Mouse (Mus musculus) G1E (cell line): ENCODE measurements around the gene Atp6ap2. TPM values are rescaled to one million over a fixed set of nuclear protein-coding genes. Genes with fewer than 3 reads are reported as not detected.

Experiments
- ATAC-seq: 2 replicates; pipeline ENCODE4 v1.8.0; 2016; ENCODE audit warnings: mild to moderate bottlenecking; ENCODE audit not compliant: insufficient number of reproducible peaks, poor library complexity, low FRiP score, severe bottlenecking; ENCODE audit errors: extremely low read depth
- DNase-seq: peaks from one replicate; pipeline ENCODE4 v3.0.0; 2012; ENCODE audit warnings: low spot score
- H3K27me3 ChIP-seq: 2 replicates; pipeline ENCODE4 v1.6.1; 2012; ENCODE audit warnings: mild to moderate bottlenecking, low read length, inconsistent platforms; ENCODE audit not compliant: insufficient read depth
- H3K36me3 ChIP-seq: replicated peaks from 2 replicates; pipeline ENCODE3; 2012; ENCODE audit warnings: mild to moderate bottlenecking, inconsistent platforms
- H3K4me1 ChIP-seq: 2 replicates; pipeline ENCODE4 v1.6.1; 2012; ENCODE audit warnings: low read depth, low read length, inconsistent platforms, mixed read lengths; ENCODE audit not compliant: insufficient read depth
- H3K4me3 ChIP-seq: 2 replicates; pipeline ENCODE4 v1.5.1; 2012; ENCODE audit warnings: low read depth, mild to moderate bottlenecking, inconsistent platforms, low read length, moderate library complexity, mixed read lengths
- H3K9me3 ChIP-seq: replicated peaks from 2 replicates; pipeline ENCODE4 v1.6.1; 2012; ENCODE audit warnings: inconsistent platforms
- CTCF ChIP-seq: IDR thresholded peaks from 2 replicates; pipeline ENCODE4 v1.5.1; 2012; ENCODE audit warnings: low read depth, low read length, inconsistent platforms, mixed read lengths
- GATA1 ChIP-seq: IDR thresholded peaks from 2 replicates; pipeline ENCODE4 v1.6.1; 2012; ENCODE audit warnings: borderline replicate concordance, low read length, inconsistent platforms, mixed read lengths
- GATA2 ChIP-seq: IDR thresholded peaks from 2 replicates; pipeline ENCODE4 v1.6.1; 2012; ENCODE audit warnings: low read depth, low read length, inconsistent platforms, borderline replicate concordance
- POLR2AphosphoS5 ChIP-seq: IDR thresholded peaks from 2 replicates; pipeline ENCODE4 v1.6.1; 2012; ENCODE audit warnings: low read depth, low read length, inconsistent platforms; ENCODE audit not compliant: insufficient replicate concordance
- TAL1 ChIP-seq: conservative IDR thresholded peaks from 2 replicates; pipeline ENCODE4 v1.6.1; 2012; ENCODE audit warnings: low read depth, low read length, inconsistent platforms, mixed read lengths
- polyA plus RNA-seq: library from polyadenylated mRNA; stranded (reverse); fragments of >175 nt; gene quantifications from 2 replicates; pipeline ENCODE4 v1.2.3, GENCODE M21; 2012
- total RNA-seq, 2 experiments: library from RNA; stranded (forward) in 1 of 2; stranded (reverse) in 1 of 2; fragments of 200-1000 nt in 1 of 2; fragments of >200 nt in 1 of 2; fragmentation: Nextera tagmentation in 1 of 2; gene quantifications; 2 replicates each; pipeline ENCODE4 v1.2.3; 2014 to 2017

The Atp6ap2 gene
- total RNA-seq (2014; fragmentation: Nextera tagmentation) (54.0 and 56.2 TPM in 2 replicates), total RNA-seq (2017) (122 and 137 TPM in 2 replicates), polyA plus RNA-seq (0.90 and 1.5 TPM in 2 replicates)

DNA sequence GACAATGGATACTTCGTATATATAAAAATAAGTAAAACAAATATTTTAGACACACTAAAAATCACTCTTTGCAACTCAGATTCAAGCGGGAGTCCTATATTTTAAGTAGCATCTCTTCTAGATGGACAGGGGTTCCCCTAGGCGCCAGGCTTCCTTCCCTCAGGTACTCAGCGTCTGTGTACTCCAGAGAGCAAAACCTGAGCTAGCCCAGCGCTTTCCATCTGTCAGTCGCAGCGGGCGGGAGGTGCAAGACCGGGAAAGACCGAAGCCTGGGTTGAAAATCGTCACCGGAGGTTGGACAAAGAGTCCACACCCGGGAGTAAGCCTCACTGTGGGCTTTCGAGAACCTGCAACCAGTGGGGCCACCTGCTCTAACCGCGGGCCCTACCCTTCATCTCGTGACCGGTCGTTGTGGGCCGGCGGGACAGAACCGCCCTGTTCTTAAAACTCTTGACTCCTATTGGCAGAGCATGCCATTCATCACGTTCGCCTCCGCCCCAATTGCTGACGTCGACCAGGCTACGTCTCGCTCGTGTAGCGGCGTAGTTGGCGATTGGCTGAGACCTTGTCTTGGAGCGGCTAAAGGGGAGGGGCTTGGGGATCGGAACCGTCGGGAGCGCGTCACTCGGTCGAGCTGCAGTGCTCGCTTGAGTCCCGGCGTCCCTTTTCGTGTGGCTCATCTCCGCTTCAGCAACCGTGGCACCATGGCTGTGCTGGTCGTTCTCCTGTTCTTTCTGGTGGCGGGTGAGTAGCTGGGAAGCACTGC is at the start of gene Atp6ap2:
Gene Atp6ap2 (plus strand): TSS at position 610 of the 766 bp plus-strand sequence.
- peak; percentile 79 for DNase-seq
- peaks cover 23% of the 10 kb centered on the region for H3K4me1 ChIP-seq
- peaks cover 27% of the 10 kb centered on the region for H3K36me3 ChIP-seq
- H3K4me3 ChIP-seq: peak within 1 kb of the TSS; percentile 77
- 0 out of 2 replicates have a peak, but pooled peaks cover 2% of the 10 kb centered on the region for H3K27me3 ChIP-seq
- TF ChIP-seq GATA1: no peak
- TF ChIP-seq TAL1: no peak
- no peak for TF ChIP-seq CTCF
- no peak for TF ChIP-seq GATA2
- no peak for TF ChIP-seq POLR2AphosphoS5
- H3K9me3 ChIP-seq: no peaks in the 10 kb centered on the region
- peak; percentile 98 for ATAC-seq

DNA sequence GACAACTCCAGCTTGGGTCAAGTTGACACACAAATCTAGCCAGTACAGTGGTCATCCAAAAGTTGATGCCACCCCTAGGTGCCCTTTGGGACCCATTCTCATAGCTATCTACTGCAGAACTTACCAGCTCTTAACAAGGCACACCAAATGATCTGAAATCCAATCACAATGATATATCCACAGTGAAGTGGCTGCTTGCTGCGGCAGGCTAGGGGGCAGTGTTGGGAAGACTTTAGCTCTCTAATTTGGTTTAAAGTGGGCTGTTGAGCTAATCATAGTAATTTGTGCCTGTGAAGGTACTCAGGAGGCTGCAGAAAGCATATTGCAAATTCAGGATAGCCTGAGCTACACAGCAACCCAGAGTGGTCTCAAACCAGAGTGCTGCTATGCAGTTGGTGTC is 43.2 kb upstream of the Atp6ap2 start:
- no peaks in the 10 kb centered on the region for H3K27me3 ChIP-seq
- ATAC-seq (no peak), DNase-seq (no peak)
- no peak for TF ChIP-seq TAL1
- no peak for TF ChIP-seq GATA1
- H3K4me3 ChIP-seq: no peak overlapping the region
- H3K36me3 ChIP-seq: no peaks in the 10 kb centered on the region
- peaks cover 5% of the 10 kb centered on the region; the same call in 1 of the 2 replicates for H3K4me1 ChIP-seq
- H3K9me3 ChIP-seq: no peaks in the 10 kb centered on the region

DNA sequence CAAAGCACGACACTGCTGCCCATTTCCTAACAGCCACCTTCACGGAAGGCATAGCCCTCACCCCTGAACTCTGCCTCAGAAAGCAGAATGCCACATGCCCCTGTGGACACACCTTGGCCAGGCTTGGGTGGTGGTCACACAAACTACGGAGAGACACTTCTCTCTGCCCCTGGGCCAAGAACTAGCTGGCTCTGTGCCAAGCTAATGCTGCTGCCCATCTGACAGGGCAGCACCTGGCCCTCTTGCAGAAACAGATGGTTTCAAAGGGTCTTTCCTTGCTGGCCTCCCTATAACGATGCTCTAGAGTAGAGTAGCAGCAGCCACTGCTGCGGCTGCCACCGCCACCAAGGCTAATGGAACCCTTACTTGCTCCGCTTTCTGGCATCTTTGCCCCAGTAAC is 30.5 kb upstream of the Atp6ap2 start:
- no peaks in the 10 kb centered on the region for H3K36me3 ChIP-seq
- no peak overlapping the region for H3K4me3 ChIP-seq
- H3K4me1 ChIP-seq: no peaks in the 10 kb centered on the region
- H3K27me3 ChIP-seq: peaks cover 2% of the 10 kb centered on the region; the same call in 1 of the 2 replicates
- DNase-seq: no peak
- ATAC-seq: no peak
- TF ChIP-seq POLR2AphosphoS5 (no peak), CTCF (no peak), TAL1 (no peak), GATA2 (no peak), GATA1 (no peak)
- H3K9me3 ChIP-seq: no peaks in the 10 kb centered on the region

DNA sequence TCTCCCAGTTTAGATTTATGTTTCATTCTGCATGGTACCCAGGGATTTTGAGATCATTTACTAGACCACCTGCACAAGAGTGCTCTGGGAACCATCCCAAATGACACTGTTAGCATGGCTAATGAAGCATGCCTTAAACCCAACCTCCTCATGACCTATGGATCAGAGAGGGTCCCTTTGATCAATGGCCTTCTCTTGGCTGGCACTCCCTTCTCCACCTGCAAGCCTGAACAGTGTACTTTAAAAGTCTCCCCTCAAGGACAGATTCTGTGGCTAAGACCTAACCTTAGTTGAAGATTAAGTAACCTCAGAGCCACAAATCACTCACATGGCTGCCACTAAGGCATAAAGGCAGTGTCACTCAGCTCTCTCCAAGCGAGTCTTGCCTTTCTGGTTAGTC is 16.2 kb upstream of the Atp6ap2 start:
- peaks cover 10% of the 10 kb centered on the region; the same call in 1 of the 2 replicates for H3K4me1 ChIP-seq

DNA sequence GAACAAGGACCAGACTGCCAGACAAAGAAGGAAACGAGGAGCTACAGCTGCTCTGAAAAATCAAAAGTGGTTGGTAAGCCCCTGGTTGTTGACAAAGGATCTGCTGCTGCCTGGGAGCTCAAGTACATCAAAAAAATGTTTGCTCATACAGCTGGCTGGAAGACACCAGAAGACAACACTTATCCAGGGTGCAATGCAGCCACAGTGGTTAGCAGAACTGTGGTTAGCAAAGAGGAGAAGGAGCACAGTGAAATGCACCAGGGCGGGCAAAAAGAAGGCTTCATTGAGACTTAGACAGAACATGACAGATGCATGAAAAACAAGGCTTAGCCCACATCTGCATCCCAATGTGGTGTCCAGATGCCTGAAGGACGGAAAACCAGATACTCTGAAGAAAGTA is 9.7 kb upstream of the Atp6ap2 start:
- H3K27me3 ChIP-seq: 0 out of 2 replicates have a peak, but pooled peaks cover 2% of the 10 kb centered on the region
- peaks cover 17% of the 10 kb centered on the region for H3K4me1 ChIP-seq
- DNase-seq: no peak
- peak; percentile 34; the same call in 1 of the 2 replicates for ATAC-seq
- H3K36me3 ChIP-seq: no peaks in the 10 kb centered on the region
- TF ChIP-seq GATA1: no peak
- TF ChIP-seq GATA2: no peak
- TF ChIP-seq TAL1: no peak
- no peak for TF ChIP-seq POLR2AphosphoS5
- TF ChIP-seq CTCF: no peak
- no peaks in the 10 kb centered on the region for H3K9me3 ChIP-seq
- no peak overlapping the region for H3K4me3 ChIP-seq

More for the DNA sequence above, 16.2 kb upstream of the Atp6ap2 start:
- Histone ChIP-seq H3K36me3 (no peaks in the 10 kb centered on the region), H3K27me3 (no peaks in the 10 kb centered on the region), H3K9me3 (no peaks in the 10 kb centered on the region), H3K4me3 (no peak overlapping the region)
- no peak for DNase-seq
- TF ChIP-seq GATA2 (no peak), TAL1 (no peak), GATA1 (no peak), POLR2AphosphoS5 (no peak), CTCF (no peak)
- ATAC-seq: no peak

DNA sequence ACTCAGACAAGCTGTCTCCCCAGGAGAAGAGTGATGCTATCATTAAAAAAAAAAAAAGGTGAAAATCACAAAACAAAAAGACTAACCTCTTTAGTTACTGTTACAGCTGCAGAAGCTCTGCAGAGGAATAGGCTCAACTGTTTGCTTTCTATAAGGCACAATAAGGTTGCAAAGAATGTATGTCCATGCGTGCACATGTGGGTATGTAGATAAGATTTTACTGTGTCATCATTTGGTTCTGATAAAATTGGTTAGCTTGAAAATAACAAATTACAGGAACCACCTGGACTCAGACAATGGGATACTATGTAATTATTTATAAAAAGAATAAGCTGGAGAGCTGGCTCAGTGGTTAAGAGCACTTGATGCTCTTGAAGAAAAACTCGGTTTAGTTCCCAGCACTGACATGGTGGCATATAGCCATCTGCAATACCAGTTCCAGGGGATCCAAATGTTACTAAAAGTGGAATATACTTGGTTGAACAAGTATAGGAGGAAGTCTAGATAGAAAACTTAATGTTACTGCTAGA is 9.2 kb upstream of the Atp6ap2 start:
- TF ChIP-seq POLR2AphosphoS5: no peak
- TF ChIP-seq GATA1: no peak
- no peak for TF ChIP-seq CTCF
- peak; percentile 48; the same call in 1 of the 2 replicates for TF ChIP-seq TAL1
- TF ChIP-seq GATA2: no peak
- no peak for DNase-seq
- H3K36me3 ChIP-seq: no peaks in the 10 kb centered on the region
- ATAC-seq: peak; percentile 76
- H3K9me3 ChIP-seq: no peaks in the 10 kb centered on the region
- H3K4me1 ChIP-seq: peaks cover 17% of the 10 kb centered on the region
- H3K27me3 ChIP-seq: 0 out of 2 replicates have a peak, but pooled peaks cover 2% of the 10 kb centered on the region
- H3K4me3 ChIP-seq: no peak overlapping the region
